ENCODE assay signal across 8 mouse cellular contexts in the genomic region with DNA sequence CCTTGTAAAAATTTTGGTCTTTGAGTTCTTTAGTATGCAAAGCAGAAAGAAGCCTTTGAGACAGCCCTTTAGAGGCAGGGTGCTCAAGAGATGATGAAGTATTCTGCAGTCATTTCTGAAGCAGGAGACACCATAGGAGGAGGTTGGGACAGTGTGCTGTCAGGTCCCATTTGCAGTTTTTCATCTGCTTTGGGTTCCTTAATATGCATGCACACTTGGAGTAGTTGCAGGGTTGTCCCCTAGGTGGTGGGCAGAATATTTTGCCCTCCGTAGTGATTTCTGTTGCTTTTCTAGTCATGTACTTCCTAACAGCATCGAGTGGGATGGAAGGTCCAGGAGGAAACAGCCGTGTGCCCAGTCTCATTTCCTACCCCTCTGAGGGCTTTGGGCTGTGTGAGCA.
DNase-seq lines count a peak whose midpoint lies in the region; ATAC-seq and TF ChIP-seq lines count a peak whose summit lies in the region.

No protein-coding gene starts in this region.

- DNase-seq in kidney, adult 8-10 months = no peak
- peak; percentile 22 for DNase-seq in hindbrain, postnatal 0 days (ENCODE audit: low spot score)
- no peak for DNase-seq in midbrain, postnatal 0 days (ENCODE audit: low spot score)
- no peak for DNase-seq in left cerebral cortex, postnatal 25 days (ENCODE audit: low spot score in 2 of 2)
- no peak for DNase-seq in ovary, postnatal 14 days (ENCODE audit: low spot score)
- DNase-seq in gastrocnemius, adult 18-20 months (ENCODE audit: low spot score) = no peak

- peak overlapping the region; percentile 22 for H3K4me3 ChIP-seq in kidney, embryonic 15.5 days (replicated peaks)
- no peak overlapping the region; the same call in 1 of the 2 replicates for H3K4me3 ChIP-seq in hindbrain, postnatal 0 days (ENCODE audit: low read length)
- H3K4me3 ChIP-seq in midbrain, postnatal 0 days (ENCODE audit: low read depth, low read length) = no peak overlapping the region; the same call in 1 of the 2 replicates

- no peaks in the 10 kb centered on the region for H3K9me3 ChIP-seq in kidney, embryonic 15.5 days (replicated peaks)
- H3K9me3 ChIP-seq in hindbrain, postnatal 0 days (ENCODE audit: low read length) = no peaks in the 10 kb centered on the region
- H3K9me3 ChIP-seq in midbrain, postnatal 0 days (ENCODE audit: low read length) = no peaks in the 10 kb centered on the region

- intact Hi-C loops in left cerebral cortex, postnatal 25 days (cut with DNase I) = loop anchor here (5.0 kb wide), 1 partner anchor 88 kb away; no protein-coding TSS in a partner anchor

- WGBS in kidney, embryonic 15.5 days = 55% methylated on average over 3 of the region's 3 CpGs
- 30% methylated on average over 3 of the region's 3 CpGs for WGBS in hindbrain, postnatal 0 days
- 51% methylated on average over 3 of the region's 3 CpGs for WGBS in midbrain, postnatal 0 days

- H3K36me3 ChIP-seq in kidney, embryonic 15.5 days = no peaks in the 10 kb centered on the region
- no peaks in the 10 kb centered on the region for H3K36me3 ChIP-seq in hindbrain, postnatal 0 days (ENCODE audit: insufficient read depth, low read length)
- no peaks in the 10 kb centered on the region for H3K36me3 ChIP-seq in midbrain, postnatal 0 days (ENCODE audit: insufficient read depth, low read length)

- H3K27me3 ChIP-seq in kidney, embryonic 15.5 days = no peaks in the 10 kb centered on the region
- no peaks in the 10 kb centered on the region for H3K27me3 ChIP-seq in hindbrain, postnatal 0 days (ENCODE audit: insufficient read depth, low read length)
- no peaks in the 10 kb centered on the region for H3K27me3 ChIP-seq in midbrain, postnatal 0 days (ENCODE audit: insufficient read depth, low read length)

- H3K27ac ChIP-seq in kidney, embryonic 15.5 days = no peak overlapping the region
- H3K27ac ChIP-seq in hindbrain, postnatal 0 days = no peak overlapping the region
- no peak overlapping the region for H3K27ac ChIP-seq in midbrain, postnatal 0 days (ENCODE audit: low read depth, low read length)

- H3K9ac ChIP-seq in kidney, embryonic 15.5 days = peak overlapping the region; percentile 11; the same call in 1 of the 2 replicates
- no peak overlapping the region for H3K9ac ChIP-seq in hindbrain, postnatal 0 days (replicated peaks; ENCODE audit: low read length)
- no peak overlapping the region for H3K9ac ChIP-seq in midbrain, postnatal 0 days (replicated peaks; ENCODE audit: low read length, poor library complexity, severe bottlenecking)

- peak overlapping the region; percentile 80 for H3K4me2 ChIP-seq in kidney, embryonic 15.5 days
- peak overlapping the region; percentile 86 for H3K4me2 ChIP-seq in hindbrain, postnatal 0 days (ENCODE audit: low read depth, low read length)
- H3K4me2 ChIP-seq in midbrain, postnatal 0 days (ENCODE audit: low read depth, low read length, poor library complexity, severe bottlenecking) = peak overlapping the region; percentile 28

- no peak for ATAC-seq in kidney, embryonic 15.5 days (replicated peaks; ENCODE audit: low FRiP score)
- ATAC-seq in common myeloid progenitor, adult 5-6 weeks (replicated peaks; ENCODE audit: low read depth, poor library complexity, severe bottlenecking) = peak; percentile 27
- ATAC-seq in hindbrain, postnatal 0 days = no peak
- ATAC-seq in midbrain, postnatal 0 days (ENCODE audit: low FRiP score) = no peak

- H3K4me1 ChIP-seq in kidney, embryonic 15.5 days = peaks cover 53% of the 10 kb centered on the region
- peaks cover 17% of the 10 kb centered on the region for H3K4me1 ChIP-seq in hindbrain, postnatal 0 days (ENCODE audit: insufficient read depth, low read length)
- H3K4me1 ChIP-seq in midbrain, postnatal 0 days (ENCODE audit: insufficient read depth, low read length) = peaks cover 7% of the 10 kb centered on the region

- peak; percentile 50 for TF ChIP-seq CTCF in hindbrain, postnatal 0 days (IDR thresholded peaks at IDR 0.05; ENCODE audit: low read depth)
- TF ChIP-seq CTCF in midbrain, postnatal 0 days (IDR thresholded peaks at IDR 0.05) = peak; percentile 42

Comparison
In these comparisons a context has a peak if more than half of its experiments do, and no peak if none do; other contexts are left out.
1. H3K4me2 ChIP-seq: peak in every context shown above with its lines; median percentile 86 in hindbrain, postnatal 0 days; 80 in kidney, embryonic 15.5 days; 28 in midbrain, postnatal 0 days.